Mouse (Mus musculus) cerebellum, adult 2 months (tissue): ENCODE results near the gene Htr6. TPM values are rescaled to one million over a fixed set of nuclear protein-coding genes. Genes with fewer than 3 reads are reported as not detected.

Source experiments
- DNase-seq, 2 experiments: peaks; one replicate each; pipeline ENCODE4 v3.0.0; 2021
- H3K27ac ChIP-seq: fragments of 200-500 bp; 2 replicates; pipeline ENCODE4 v1.5.1; 2012; ENCODE audit warnings: low read length, control low read depth, inconsistent platforms; ENCODE audit not compliant: insufficient read depth
- H3K27me3 ChIP-seq: fragments of 200-500 bp; 2 replicates; pipeline ENCODE4 v1.6.1; 2012; ENCODE audit warnings: inconsistent platforms, mild to moderate bottlenecking, low read length, moderate library complexity; ENCODE audit not compliant: control insufficient read depth, insufficient read depth
- H3K4me1 ChIP-seq: fragments of 200-500 bp; 2 replicates; pipeline ENCODE4 v1.6.1; 2011; ENCODE audit warnings: low read length; ENCODE audit not compliant: control insufficient read depth, insufficient read depth
- H3K4me3 ChIP-seq: fragments of 200-500 bp; replicated peaks from 2 replicates; pipeline ENCODE3; 2011; ENCODE audit warnings: mild to moderate bottlenecking, low read depth, low read length, control low read depth; ENCODE audit not compliant: insufficient read depth
- CTCF ChIP-seq: fragments of 200-500 bp; IDR thresholded peaks from 2 replicates; pipeline ENCODE4 v1.5.1; 2011; ENCODE audit warnings: low read depth, mild to moderate bottlenecking, control low read depth, low read length, moderate library complexity, borderline replicate concordance; ENCODE audit not compliant: insufficient read depth
- POLR2A ChIP-seq: fragments of 200-500 bp; IDR thresholded peaks from 2 replicates; pipeline ENCODE4 v1.6.1; 2011; ENCODE audit warnings: low read length, control low read depth, borderline replicate concordance; ENCODE audit not compliant: insufficient read depth
- WGBS: fragments of 180-500 bp; shearing (Covaris S2); methylation state at CpG from one replicate; pipeline ENCODE4 v1.1.7; 2018; 5-methylcytosine and 5-hydroxymethylcytosine counted together
- polyA plus RNA-seq: library from polyadenylated mRNA; depleted of rRNA; stranded (reverse); fragments of >200 nt; gene quantifications from 2 replicates; pipeline ENCODE4 v1.2.3, GENCODE M21; 2012

Htr6 gene
- polyA plus RNA-seq, 1 experiment: 1.1 TPM

- 13% methylated on average over 5 of the region's 5 CpGs for WGBS
- DNase-seq: peak; percentile 68 to 77
- no peaks in the 10 kb centered on the region for H3K27me3 ChIP-seq
- peak; percentile 73 for TF ChIP-seq CTCF
- TF ChIP-seq POLR2A: no peak
- H3K27ac ChIP-seq: no peak overlapping the region
- H3K4me1 ChIP-seq: peaks cover 16% of the 10 kb centered on the region
- no peak overlapping the region for H3K4me3 ChIP-seq
Observed at GRCm38 (mm10) chr4:139086037-139086436, 10.7 kb upstream of the Htr6 start.

GRCm38 (mm10) chr4:139085337-139085736, 10.0 kb upstream of the Htr6 start:
- H3K27ac ChIP-seq: no peak overlapping the region
- no peaks in the 10 kb centered on the region for H3K27me3 ChIP-seq
- no peak for TF ChIP-seq POLR2A
- TF ChIP-seq CTCF: no peak
- H3K4me1 ChIP-seq: peaks cover 16% of the 10 kb centered on the region
- H3K4me3 ChIP-seq: no peak overlapping the region
- WGBS: 20% methylated on average over 11 of the region's 11 CpGs
- DNase-seq: no peak

GRCm38 (mm10) chr4:139082790-139083564, 7.6 kb upstream of the Htr6 start:
- 29% methylated on average over 12 of the region's 12 CpGs for WGBS
- Histone ChIP-seq H3K4me1 (peaks cover 16% of the 10 kb centered on the region), H3K27ac (no peak overlapping the region), H3K4me3 (no peak overlapping the region), H3K27me3 (no peaks in the 10 kb centered on the region)
- TF ChIP-seq POLR2A (no peak), CTCF (no peak)
- peak in 1 of 2 experiments; percentile 22 for DNase-seq

- TF ChIP-seq POLR2A (no peak), CTCF (no peak)
- peaks cover 16% of the 10 kb centered on the region for H3K4me1 ChIP-seq
- H3K27ac ChIP-seq: no peak overlapping the region
- 17% methylated on average over 18 of the region's 18 CpGs for WGBS
- peak; percentile 60 to 77 for DNase-seq
- H3K4me3 ChIP-seq: no peak overlapping the region
- no peaks in the 10 kb centered on the region for H3K27me3 ChIP-seq
Observed at GRCm38 (mm10) chr4:139081270-139081931, 6.0 kb upstream of the Htr6 start.

GRCm38 (mm10) chr4:139080259-139080658, 4.9 kb upstream of the Htr6 start:
- Histone ChIP-seq H3K4me1 (peaks cover 16% of the 10 kb centered on the region), H3K4me3 (no peak overlapping the region), H3K27ac (no peak overlapping the region), H3K27me3 (no peaks in the 10 kb centered on the region)
- WGBS: 93% methylated on average over 7 of the region's 7 CpGs
- TF ChIP-seq POLR2A: no peak
- no peak for DNase-seq

GRCm38 (mm10) chr4:139079439-139079838, 4.1 kb upstream of the Htr6 start:
- TF ChIP-seq CTCF: no peak
- no peak for TF ChIP-seq POLR2A
- H3K27me3 ChIP-seq: peaks cover 1% of the 10 kb centered on the region; the same call in 1 of the 2 replicates

GRCm38 (mm10) chr4:139078726-139079125, 3.4 kb upstream of the Htr6 start:
- no peak for DNase-seq
- peaks cover 1% of the 10 kb centered on the region; the same call in 1 of the 2 replicates for H3K27me3 ChIP-seq
- H3K4me3 ChIP-seq: no peak overlapping the region
- peaks cover 19% of the 10 kb centered on the region for H3K4me1 ChIP-seq
- 29% methylated on average over 4 of the region's 4 CpGs for WGBS
- TF ChIP-seq POLR2A: no peak
- no peak for TF ChIP-seq CTCF
- no peak overlapping the region for H3K27ac ChIP-seq

More at GRCm38 (mm10) chr4:139079439-139079838, 4.1 kb upstream of the Htr6 start:
- Histone ChIP-seq H3K27ac (no peak overlapping the region), H3K4me3 (no peak overlapping the region), H3K4me1 (peaks cover 16% of the 10 kb centered on the region)
- 74% methylated on average over 11 of the region's 11 CpGs for WGBS
- DNase-seq: no peak

GRCm38 (mm10) chr4:139078313-139078712, 2.9 kb upstream of the Htr6 start:
- 30% methylated on average over 2 of the region's 2 CpGs for WGBS
- H3K27ac ChIP-seq: no peak overlapping the region

More at GRCm38 (mm10) chr4:139078313-139078712, 2.9 kb upstream of the Htr6 start:
- Histone ChIP-seq H3K4me1 (peaks cover 19% of the 10 kb centered on the region), H3K27me3 (peaks cover 1% of the 10 kb centered on the region; the same call in 1 of the 2 replicates), H3K4me3 (no peak overlapping the region)
- TF ChIP-seq POLR2A (no peak), CTCF (peak; percentile 57; the same call in 1 of the 2 replicates)
- peak in 1 of 2 experiments; percentile 24 for DNase-seq
